Mouse (Mus musculus) thymus, postnatal 10 days (tissue): Measurements from ENCODE around the gene Pfkp.
A peak's percentile ranks its signal among the peaks of the same experiment; 100 is the strongest.

ENCODE experiments used
- DNase-seq, 2 experiments: peaks; one replicate each; pipeline ENCODE4 v3.0.0; 2021; ENCODE audit warnings: low spot score in 2 of 2

The Pfkp gene

GRCm38 (mm10) chr13:6636976-6637375 lies 11.6 kb downstream of the Pfkp start:
- no peak for DNase-seq

GRCm38 (mm10) chr13:6636520-6636919 lies 12.1 kb downstream of the Pfkp start:
- no peak for DNase-seq

- no peak for DNase-seq
These were observed 13.2 kb downstream of the Pfkp start for GRCm38 (mm10) chr13:6635138-6636076.

- no peak for DNase-seq
These were observed 14.5 kb downstream of the Pfkp start for GRCm38 (mm10) chr13:6634063-6634462.

GRCm38 (mm10) chr13:6633524-6633923 lies 15.1 kb downstream of the Pfkp start:
- DNase-seq, result peak; percentile 30 to 35

GRCm38 (mm10) chr13:6632935-6633334 lies 15.6 kb downstream of the Pfkp start:
- no peak for DNase-seq

GRCm38 (mm10) chr13:6632513-6632912 lies 16.1 kb downstream of the Pfkp start:
- DNase-seq, result no peak

GRCm38 (mm10) chr13:6631772-6632510 lies 16.6 kb downstream of the Pfkp start:
- DNase-seq, result no peak

- DNase-seq, result no peak
These were observed 17.9 kb downstream of the Pfkp start for GRCm38 (mm10) chr13:6630660-6631059.

GRCm38 (mm10) chr13:6629927-6630326 lies 18.6 kb downstream of the Pfkp start:
- no peak for DNase-seq

- DNase-seq, result no peak
These were observed 19.4 kb downstream of the Pfkp start for GRCm38 (mm10) chr13:6628998-6629764.

- no peak for DNase-seq
These were observed 20.3 kb downstream of the Pfkp start for GRCm38 (mm10) chr13:6628261-6628660.

- DNase-seq, result no peak
These were observed 21.2 kb downstream of the Pfkp start for GRCm38 (mm10) chr13:6627352-6627751.

- DNase-seq, result no peak
These were observed 22.0 kb downstream of the Pfkp start for GRCm38 (mm10) chr13:6626508-6627114.

GRCm38 (mm10) chr13:6625942-6626341 lies 22.6 kb downstream of the Pfkp start:
- no peak for DNase-seq

GRCm38 (mm10) chr13:6624604-6625003 lies 24.0 kb downstream of the Pfkp start:
- DNase-seq, result no peak

- no peak for DNase-seq
These were observed 24.5 kb downstream of the Pfkp start for GRCm38 (mm10) chr13:6624121-6624520.

GRCm38 (mm10) chr13:6621831-6622230 lies 26.7 kb downstream of the Pfkp start:
- no peak for DNase-seq

GRCm38 (mm10) chr13:6620250-6620649 lies 28.3 kb downstream of the Pfkp start:
- no peak for DNase-seq

- no peak for DNase-seq
These were observed 29.9 kb downstream of the Pfkp start for GRCm38 (mm10) chr13:6618711-6619110.

- no peak for DNase-seq
These were observed 34.7 kb downstream of the Pfkp start for GRCm38 (mm10) chr13:6613690-6614445.
